In the genomic region with DNA sequence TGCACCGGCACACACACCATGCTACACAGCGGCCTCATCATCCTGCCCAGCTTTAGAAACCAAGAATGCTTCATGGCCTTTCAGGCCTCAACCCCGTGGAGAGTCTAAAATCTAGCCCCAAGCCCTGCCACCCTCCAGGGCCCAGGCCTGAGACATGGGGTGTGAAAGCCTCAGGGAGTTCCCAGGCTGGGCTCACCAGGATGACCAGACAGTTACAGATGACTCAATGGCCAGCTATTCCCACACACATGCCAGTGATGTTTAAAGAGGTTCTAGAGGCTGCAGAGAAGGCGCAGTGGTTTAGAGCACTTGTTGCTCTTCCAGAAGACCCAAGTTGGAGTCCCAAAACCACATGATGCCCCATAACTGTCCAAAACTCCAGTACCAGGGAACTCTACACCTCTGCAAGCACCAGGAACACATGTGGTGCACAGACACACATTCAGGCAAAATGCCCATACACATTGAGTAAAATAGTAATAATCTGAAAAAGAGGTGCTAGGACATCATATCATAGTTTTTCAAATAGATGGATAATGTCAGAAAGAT, we compare ENCODE assay signal across 15 mouse cellular contexts. TPM values are rescaled to one million over a fixed set of nuclear protein-coding genes. Genes with fewer than 3 reads are reported as not detected.
"Had no signal": no experiment of that assay in that cellular context is flagged by ENCODE, and none has a peak within 500 bp of the region (broad histone marks: within the 10 kb centered on the region; RNA-seq: fewer than 3 reads in every experiment).

No protein-coding gene starts in this region.

- H3K4me3 ChIP-seq: midbrain, embryonic 12.5 days; neural tube, embryonic 13.5 days; neural tube, embryonic 15.5 days; stomach, embryonic 15.5 days had no signal

- ATAC-seq: midbrain, embryonic 16.5 days had no signal

- H3K4me2 ChIP-seq: lung, embryonic 14.5 days; midbrain, embryonic 12.5 days; neural tube, embryonic 13.5 days; neural tube, embryonic 15.5 days; stomach, embryonic 15.5 days had no signal

- H3K36me3 ChIP-seq: midbrain, embryonic 12.5 days; neural tube, embryonic 13.5 days; neural tube, embryonic 15.5 days; stomach, embryonic 15.5 days had no signal

- DNase-seq: lung, adult 18-20 months; lung, embryonic 14.5 days; lung, postnatal 10 days; lung, postnatal 4 days; midbrain, embryonic 14.5 days; right cerebral cortex, postnatal 14 days; thymus, adult 2 months; thymus, postnatal 25 days; thymus, postnatal 4 days had no signal

- H3K27me3 ChIP-seq: midbrain, embryonic 12.5 days; neural tube, embryonic 13.5 days; neural tube, embryonic 15.5 days; stomach, embryonic 15.5 days had no signal

RNA-seq across cellular contexts. Expression of gene Ccdc92b, which starts 53.0 kb away (rescaled TPM):
- total RNA-seq: monocyte, adult 5-6 weeks had no signal
